Mouse (Mus musculus) embryonic facial prominence, embryonic 13.5 days (tissue): Measurements from ENCODE around the gene Wfdc8. TPM values are rescaled to one million over a fixed set of nuclear protein-coding genes. Genes with fewer than 3 reads are reported as not detected.
"Not testable (repeated sequence)": the region's sequence is repeated elsewhere in the genome, so short reads cannot be mapped to it uniquely, and the experiment has no call there.

ENCODE experiments used
- ATAC-seq: fragments of 200-750 bp; cut with Nextera tagmentation; 2 replicates; pipeline ENCODE4 v1.8.0; 2017; ENCODE audit warnings: low read depth; ENCODE audit not compliant: insufficient number of reproducible peaks, insufficient read depth, low FRiP score, low TSS enrichment
- H3K27ac ChIP-seq: fragments of 300-500 bp; sonication (generic); 2 replicates; pipeline ENCODE4 v1.5.1; 2015; ENCODE audit warnings: moderate library complexity, mild to moderate bottlenecking, inconsistent platforms
- H3K27me3 ChIP-seq: fragments of 300-500 bp; sonication (generic); 2 replicates; pipeline ENCODE4 v1.6.1; 2015; ENCODE audit warnings: mild to moderate bottlenecking, inconsistent platforms
- H3K36me3 ChIP-seq: fragments of 300-500 bp; sonication (generic); 2 replicates; pipeline ENCODE4 v1.6.1; 2015; ENCODE audit warnings: mild to moderate bottlenecking, inconsistent platforms
- H3K4me1 ChIP-seq: fragments of 300-500 bp; sonication (generic); 2 replicates; pipeline ENCODE4 v1.6.1; 2015; ENCODE audit warnings: inconsistent platforms
- H3K4me2 ChIP-seq: fragments of 300-500 bp; sonication (generic); 2 replicates; pipeline ENCODE4 v1.6.1; 2015; ENCODE audit warnings: moderate library complexity, mild to moderate bottlenecking, inconsistent platforms
- H3K4me3 ChIP-seq: fragments of 300-500 bp; sonication (generic); 2 replicates; pipeline ENCODE4 v1.5.1; 2015; ENCODE audit warnings: mild to moderate bottlenecking, inconsistent platforms
- H3K9ac ChIP-seq: fragments of 300-500 bp; sonication (generic); 2 replicates; pipeline ENCODE4 v1.6.1; 2015; ENCODE audit warnings: mild to moderate bottlenecking, inconsistent platforms
- H3K9me3 ChIP-seq: fragments of 300-500 bp; sonication (generic); 2 replicates; pipeline ENCODE4 v1.6.1; 2016; ENCODE audit warnings: inconsistent platforms
- WGBS: fragments of 180-500 bp; shearing (Covaris S2); methylation state at CpG from one replicate; pipeline ENCODE4 v1.1.7; 2015; ENCODE audit warnings: mixed read lengths; 5-methylcytosine and 5-hydroxymethylcytosine counted together
- polyA plus RNA-seq: library from polyadenylated mRNA; unstranded; fragments of >200 nt; fragmentation: Nextera tagmentation; extraction: Ambion mirVana; gene quantifications from 2 replicates; pipeline ENCODE4 v1.2.1, GENCODE M21; 2015

The Wfdc8 gene
- polyA plus RNA-seq: not detected in 2 replicates

GRCm38 (mm10) chr2:164613471-164613870, at the start of gene Wfdc8, which contains the start of gene Wfdc6b:
Gene Wfdc8, minus strand, starts transcription at chr2:164613626.
Gene Wfdc6b, plus strand, starts transcription at chr2:164613522.
- H3K9me3 ChIP-seq, H3K36me3 ChIP-seq, ATAC-seq, H3K4me2 ChIP-seq, H3K9ac ChIP-seq, H3K27me3 ChIP-seq, H3K27ac ChIP-seq, H3K4me3 ChIP-seq, H3K4me1 ChIP-seq: not testable (repeated sequence)
- 60% methylated on average over 8 of the region's 8 CpGs for WGBS

- H3K9me3 ChIP-seq: no peaks in the 10 kb centered on the region
- H3K4me1 ChIP-seq: no peaks in the 10 kb centered on the region; the same call in 1 of the 2 replicates
- peaks cover 7% of the 10 kb centered on the region for H3K27me3 ChIP-seq
- ATAC-seq: no peak
- H3K9ac ChIP-seq: no peak within 1 kb of the TSS
- no peak within 1 kb of the TSS for H3K4me2 ChIP-seq
- no peaks in the 10 kb centered on the region for H3K36me3 ChIP-seq
- H3K27ac ChIP-seq: no peak within 1 kb of the TSS
- no peak within 1 kb of the TSS for H3K4me3 ChIP-seq
- WGBS: 83% methylated on average over 9 of the region's 9 CpGs
Measured at GRCm38 (mm10) chr2:164656483-164656882, 43.1 kb upstream of the Wfdc8 start, which contains the start of gene Wfdc9. Gene Wfdc9, minus strand, starts transcription at chr2:164656583.

- H3K4me2 ChIP-seq: no peak within 1 kb of the TSS
- H3K36me3 ChIP-seq: no peaks in the 10 kb centered on the region
- H3K9ac ChIP-seq: no peak within 1 kb of the TSS
- peaks cover 7% of the 10 kb centered on the region for H3K27me3 ChIP-seq
- WGBS: 11% methylated on average over 11 of the region's 11 CpGs
- ATAC-seq: no peak
- no peaks in the 10 kb centered on the region for H3K9me3 ChIP-seq
- H3K27ac ChIP-seq: no peak within 1 kb of the TSS
- H3K4me3 ChIP-seq: no peak within 1 kb of the TSS
- H3K4me1 ChIP-seq: no peaks in the 10 kb centered on the region; the same call in 1 of the 2 replicates
Measured at GRCm38 (mm10) chr2:164655858-164656257, 42.4 kb upstream of the Wfdc8 start, which contains the start of gene Wfdc10. Gene Wfdc10, plus strand, starts transcription at chr2:164656046.

- no peak overlapping the region for H3K27ac ChIP-seq
- 78% methylated on average over 13 of the region's 13 CpGs for WGBS
- no peaks in the 10 kb centered on the region for H3K4me1 ChIP-seq
- no peak overlapping the region for H3K4me2 ChIP-seq
- H3K4me3 ChIP-seq: no peak overlapping the region
- no peaks in the 10 kb centered on the region for H3K9me3 ChIP-seq
- H3K36me3 ChIP-seq: no peaks in the 10 kb centered on the region
- H3K9ac ChIP-seq: no peak overlapping the region
- H3K27me3 ChIP-seq: no peaks in the 10 kb centered on the region
- ATAC-seq: no peak
Measured at GRCm38 (mm10) chr2:164641881-164642673, 28.7 kb upstream of the Wfdc8 start.

GRCm38 (mm10) chr2:164641129-164641528, 27.7 kb upstream of the Wfdc8 start:
- Histone ChIP-seq H3K27me3 (no peaks in the 10 kb centered on the region), H3K9ac (no peak overlapping the region), H3K4me2 (no peak overlapping the region), H3K4me3 (no peak overlapping the region), H3K9me3 (no peaks in the 10 kb centered on the region), H3K4me1 (no peaks in the 10 kb centered on the region), H3K27ac (no peak overlapping the region), H3K36me3 (no peaks in the 10 kb centered on the region)
- no peak for ATAC-seq
- 71% methylated on average over 7 of the region's 7 CpGs for WGBS

GRCm38 (mm10) chr2:164638696-164639095, 25.3 kb upstream of the Wfdc8 start, which contains the start of gene Wfdc16:
Gene Wfdc16, minus strand, starts transcription at chr2:164638796.
- no peak for ATAC-seq
- H3K4me2 ChIP-seq: no peak within 1 kb of the TSS
- H3K9ac ChIP-seq: no peak within 1 kb of the TSS
- H3K4me1 ChIP-seq: no peaks in the 10 kb centered on the region
- H3K27me3 ChIP-seq: no peaks in the 10 kb centered on the region
- H3K9me3 ChIP-seq: no peaks in the 10 kb centered on the region
- no peaks in the 10 kb centered on the region for H3K36me3 ChIP-seq
- H3K4me3 ChIP-seq: no peak within 1 kb of the TSS
- 83% methylated on average over 3 of the region's 3 CpGs for WGBS
- H3K27ac ChIP-seq: no peak within 1 kb of the TSS

- Histone ChIP-seq H3K27me3 (no peaks in the 10 kb centered on the region), H3K9ac (no peak overlapping the region), H3K4me2 (no peak overlapping the region), H3K4me1 (no peaks in the 10 kb centered on the region), H3K27ac (no peak overlapping the region), H3K9me3 (no peaks in the 10 kb centered on the region), H3K4me3 (no peak overlapping the region), H3K36me3 (no peaks in the 10 kb centered on the region)
- ATAC-seq: no peak
- WGBS: 77% methylated on average over 9 of the region's 9 CpGs
Measured at GRCm38 (mm10) chr2:164635266-164635665, 21.8 kb upstream of the Wfdc8 start.

GRCm38 (mm10) chr2:164621775-164622174, 8.3 kb upstream of the Wfdc8 start:
- H3K9ac ChIP-seq: no peak overlapping the region
- no peak overlapping the region for H3K4me2 ChIP-seq
- H3K9me3 ChIP-seq: no peaks in the 10 kb centered on the region
- 87% methylated on average over 4 of the region's 4 CpGs for WGBS
- no peaks in the 10 kb centered on the region for H3K36me3 ChIP-seq
- H3K4me3 ChIP-seq: no peak overlapping the region
- H3K27ac ChIP-seq: no peak overlapping the region
- no peaks in the 10 kb centered on the region for H3K27me3 ChIP-seq
- ATAC-seq: no peak
- H3K4me1 ChIP-seq: no peaks in the 10 kb centered on the region

GRCm38 (mm10) chr2:164619050-164619449, 5.6 kb upstream of the Wfdc8 start:
- Histone ChIP-seq H3K4me1 (no peaks in the 10 kb centered on the region), H3K4me3 (no peak overlapping the region), H3K9ac (no peak overlapping the region), H3K9me3 (no peaks in the 10 kb centered on the region), H3K4me2 (no peak overlapping the region), H3K27ac (no peak overlapping the region), H3K36me3 (no peaks in the 10 kb centered on the region), H3K27me3 (no peaks in the 10 kb centered on the region)
- ATAC-seq: no peak
- WGBS: 70% methylated on average over 5 of the region's 5 CpGs

GRCm38 (mm10) chr2:164615386-164615785, 2.0 kb upstream of the Wfdc8 start:
- no peak overlapping the region for H3K4me2 ChIP-seq
- no peak overlapping the region for H3K4me3 ChIP-seq
- 91% methylated on average over 3 of the region's 3 CpGs for WGBS
- H3K27ac ChIP-seq: no peak overlapping the region
- no peak overlapping the region for H3K9ac ChIP-seq
- ATAC-seq: no peak
- no peaks in the 10 kb centered on the region for H3K9me3 ChIP-seq
- H3K27me3 ChIP-seq: no peaks in the 10 kb centered on the region
- H3K4me1 ChIP-seq: peaks cover 8% of the 10 kb centered on the region
- no peaks in the 10 kb centered on the region for H3K36me3 ChIP-seq

- WGBS: 78% methylated on average over 6 of the region's 6 CpGs
- H3K27me3 ChIP-seq: no peaks in the 10 kb centered on the region
- no peak overlapping the region for H3K4me3 ChIP-seq
- no peak for ATAC-seq
- no peak overlapping the region for H3K27ac ChIP-seq
- H3K9ac ChIP-seq: no peak overlapping the region
- H3K36me3 ChIP-seq: no peaks in the 10 kb centered on the region
- H3K9me3 ChIP-seq: no peaks in the 10 kb centered on the region
- no peak overlapping the region for H3K4me2 ChIP-seq
- H3K4me1 ChIP-seq: peaks cover 8% of the 10 kb centered on the region
Measured at GRCm38 (mm10) chr2:164608781-164609180, 4.6 kb downstream of the Wfdc8 start.

GRCm38 (mm10) chr2:164604411-164604810, 9.0 kb downstream of the Wfdc8 start:
- Histone ChIP-seq H3K4me1 (no peaks in the 10 kb centered on the region), H3K4me2 (no peak overlapping the region), H3K4me3 (no peak overlapping the region), H3K9ac (no peak overlapping the region), H3K27ac (no peak overlapping the region), H3K36me3 (no peaks in the 10 kb centered on the region), H3K9me3 (0 out of 2 replicates have a peak, but pooled peaks cover 3% of the 10 kb centered on the region), H3K27me3 (no peaks in the 10 kb centered on the region)
- no peak for ATAC-seq
- WGBS: 86% methylated on average over 8 of the region's 8 CpGs
